Mouse (Mus musculus) heart, adult 2 months (tissue): ENCODE measurements around the gene Trp53tg5.

Experiments
- CTCF ChIP-seq: fragments of 200-600 bp; IDR thresholded peaks from 2 replicates; pipeline ENCODE4 v1.8.1; 2022; ENCODE audit warnings: antibody characterized with exemption, mild to moderate bottlenecking, moderate library complexity
- EP300 ChIP-seq: fragments of 200-500 bp; IDR thresholded peaks from 2 replicates; pipeline ENCODE4 v1.6.1; 2011; ENCODE audit warnings: low read depth, low read length, control low read depth; ENCODE audit not compliant: insufficient read depth
- POLR2A ChIP-seq: fragments of 200-500 bp; IDR thresholded peaks from 2 replicates; pipeline ENCODE4 v1.6.1; 2011; ENCODE audit warnings: mild to moderate bottlenecking, low read depth, low read length, control low read depth; ENCODE audit not compliant: insufficient read depth

GRCm38 (mm10) chr2:164486258-164487114, 13.0 kb upstream of the Trp53tg5 start:
- TF ChIP-seq POLR2A (no peak), CTCF (no peak), EP300 (no peak)
